Mouse (Mus musculus) embryonic facial prominence, embryonic 14.5 days (tissue): ENCODE measurements around the gene Glyat. TPM values are rescaled to one million over a fixed set of nuclear protein-coding genes. Genes with fewer than 3 reads are reported as not detected.

ENCODE experiments used
- ATAC-seq: fragments of 200-750 bp; cut with Nextera tagmentation; 2 replicates; pipeline ENCODE4 v1.8.0; 2017; ENCODE audit warnings: low read depth, moderate number of reproducible peaks, moderate TSS enrichment
- DNase-seq: peaks from one replicate; pipeline ENCODE4 v3.0.0-alpha.2; 2015; ENCODE audit warnings: low spot score
- H3K27ac ChIP-seq: fragments of 300-500 bp; sonication (generic); replicated peaks from 2 replicates; pipeline ENCODE4 v1.5.1; 2014; ENCODE audit warnings: low read depth, mild to moderate bottlenecking, low read length, moderate library complexity
- H3K27me3 ChIP-seq: fragments of 300-500 bp; sonication (generic); replicated peaks from 2 replicates; pipeline ENCODE4 v1.6.1; 2014; ENCODE audit warnings: low read length; ENCODE audit not compliant: control insufficient read depth, insufficient read depth
- H3K36me3 ChIP-seq: fragments of 300-500 bp; sonication (generic); 2 replicates; pipeline ENCODE4 v1.6.1; 2014; ENCODE audit warnings: low read length, mixed read lengths; ENCODE audit not compliant: control insufficient read depth, insufficient read depth
- H3K4me1 ChIP-seq: fragments of 300-500 bp; sonication (generic); 2 replicates; pipeline ENCODE4 v1.6.1; 2014; ENCODE audit warnings: antibody characterized with exemption, low read length; ENCODE audit not compliant: control insufficient read depth, insufficient read depth
- H3K4me2 ChIP-seq: fragments of 300-500 bp; sonication (generic); 2 replicates; pipeline ENCODE4 v1.6.1; 2014; ENCODE audit warnings: low read depth, mild to moderate bottlenecking, low read length, moderate library complexity, mixed read lengths
- H3K4me3 ChIP-seq: fragments of 300-500 bp; sonication (generic); 2 replicates; pipeline ENCODE4 v1.5.1; 2014; ENCODE audit warnings: low read depth, mild to moderate bottlenecking, low read length
- H3K9ac ChIP-seq: fragments of 300-500 bp; sonication (generic); 2 replicates; pipeline ENCODE4 v1.6.1; 2014; ENCODE audit warnings: low read depth, mild to moderate bottlenecking, low read length, moderate library complexity, mixed read lengths
- H3K9me3 ChIP-seq: fragments of 300-500 bp; sonication (generic); 2 replicates; pipeline ENCODE4 v1.6.1; 2016; ENCODE audit warnings: low read length; ENCODE audit not compliant: control insufficient read depth
- WGBS: fragments of 180-500 bp; shearing (Covaris S2); extraction: QIAGEN DNeasy Blood & Tissue Kit; methylation state at CpG from one replicate; pipeline ENCODE4 v1.1.7; 2014; 5-methylcytosine and 5-hydroxymethylcytosine counted together
- polyA plus RNA-seq: library from polyadenylated mRNA; unstranded; fragments of >200 nt; fragmentation: Nextera tagmentation; extraction: Ambion mirVana; gene quantifications from 2 replicates; pipeline ENCODE4 v1.2.1, GENCODE M21; 2014

Glyat gene
- polyA plus RNA-seq, 1 experiment from 2014 or later, result not detected

DNA sequence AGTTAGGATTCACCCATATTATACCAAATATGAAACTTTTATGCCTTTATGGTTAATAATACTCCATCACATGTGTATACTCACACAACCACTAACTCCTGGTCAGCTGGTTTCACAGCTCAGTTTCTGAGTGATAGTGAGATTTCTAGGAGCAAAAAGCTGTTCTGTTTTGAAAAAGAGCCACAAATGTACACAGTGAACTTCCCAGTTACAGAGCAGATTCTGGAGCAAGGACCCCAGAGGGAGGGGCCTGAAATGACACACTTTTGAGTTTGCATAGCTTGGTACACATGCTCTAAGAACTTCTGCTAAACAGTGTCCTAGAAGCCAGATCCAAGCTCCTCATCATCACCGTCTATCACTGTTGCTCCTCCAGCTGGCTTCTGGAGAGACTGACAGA, 33.4 kb upstream of the Glyat start, which contains the start of gene Gm4952:
Gm4952 (plus strand) TSS at position 301 of the 400 bp plus-strand sequence.
- 67% methylated on average over 1 of the region's 1 CpGs for WGBS
- Histone ChIP-seq H3K27ac (no peak within 1 kb of the TSS), H3K27me3 (0 out of 2 replicates have a peak, but pooled peaks cover 2% of the 10 kb centered on the region), H3K4me3 (no peak within 1 kb of the TSS), H3K9ac (no peak within 1 kb of the TSS), H3K36me3 (no peaks in the 10 kb centered on the region), H3K9me3 (no peaks in the 10 kb centered on the region), H3K4me2 (no peak within 1 kb of the TSS), H3K4me1 (peaks cover 5% of the 10 kb centered on the region; the same call in 1 of the 2 replicates)
- DNase-seq, result no peak
- no peak for ATAC-seq

DNA sequence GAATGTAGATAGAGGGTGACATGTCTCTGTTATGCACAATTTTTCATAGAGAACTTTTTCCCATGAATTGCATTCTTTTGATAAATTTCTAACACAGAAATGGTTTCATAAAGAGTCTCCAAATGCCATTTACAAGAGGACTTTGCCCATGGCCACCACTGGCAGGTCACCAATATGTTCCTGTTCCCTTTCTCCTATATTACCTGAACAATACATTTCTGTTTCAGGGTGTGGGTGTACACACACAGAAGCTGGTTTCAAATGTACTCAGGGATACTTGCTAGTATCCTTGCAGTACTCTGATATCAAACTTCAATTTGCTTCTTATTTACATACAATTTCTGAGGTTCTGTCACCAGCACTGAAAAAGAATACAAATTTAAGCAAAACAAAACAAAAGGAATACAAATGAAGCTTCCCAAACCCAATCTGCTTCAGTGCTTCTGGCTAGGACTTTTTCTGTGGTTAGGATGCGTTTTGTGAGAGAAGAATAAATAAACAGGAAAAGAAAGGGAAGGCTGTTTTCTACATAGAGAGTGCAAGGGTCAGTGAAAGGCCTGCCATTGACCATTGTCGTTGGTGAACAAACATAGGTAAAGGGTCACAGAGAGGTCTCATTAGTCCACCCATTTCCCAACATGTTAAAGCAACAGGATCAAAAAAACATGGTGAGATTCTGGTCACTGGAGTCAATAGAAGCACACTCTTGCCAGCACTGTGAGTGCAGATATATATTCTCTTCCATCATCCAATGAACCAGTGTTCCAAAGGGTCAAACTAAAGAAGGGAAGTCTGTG, 32.2 kb upstream of the Glyat start:
- Histone ChIP-seq H3K4me1 (peaks cover 5% of the 10 kb centered on the region; the same call in 1 of the 2 replicates), H3K4me3 (no peak overlapping the region), H3K27ac (no peak overlapping the region), H3K9ac (no peak overlapping the region), H3K4me2 (no peak overlapping the region), H3K27me3 (0 out of 2 replicates have a peak, but pooled peaks cover 2% of the 10 kb centered on the region), H3K36me3 (no peaks in the 10 kb centered on the region), H3K9me3 (no peaks in the 10 kb centered on the region)
- no peak for ATAC-seq
- no peak for DNase-seq
- 20% methylated on average over 2 of the region's 2 CpGs for WGBS

DNA sequence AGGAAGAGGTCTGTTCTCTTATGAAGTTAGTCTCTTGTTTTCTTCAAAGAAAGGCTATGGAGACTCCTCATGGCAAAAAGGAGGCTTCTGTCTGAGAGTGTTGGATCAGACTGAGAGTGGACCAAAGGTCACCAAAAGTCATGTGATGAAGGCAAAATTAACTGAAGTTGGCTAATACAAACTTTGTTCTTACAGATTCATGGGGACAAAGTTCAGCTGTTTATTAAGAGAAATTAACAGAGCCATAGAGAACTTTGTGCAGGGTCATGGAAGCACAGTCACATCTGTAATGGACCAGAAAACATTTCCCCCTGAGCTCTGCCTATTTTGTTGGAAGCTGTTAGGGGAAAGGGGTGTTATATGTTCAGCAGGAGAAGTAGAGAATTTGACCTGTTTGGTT, 24.8 kb upstream of the Glyat start:
- no peak for ATAC-seq
- no peak overlapping the region for H3K4me2 ChIP-seq
- H3K27me3 ChIP-seq, result no peaks in the 10 kb centered on the region
- H3K9ac ChIP-seq, result no peak overlapping the region
- H3K4me3 ChIP-seq, result no peak overlapping the region
- H3K36me3 ChIP-seq, result no peaks in the 10 kb centered on the region
- no peak for DNase-seq
- no peak overlapping the region for H3K27ac ChIP-seq
- H3K9me3 ChIP-seq, result no peaks in the 10 kb centered on the region
- no peaks in the 10 kb centered on the region for H3K4me1 ChIP-seq

DNA sequence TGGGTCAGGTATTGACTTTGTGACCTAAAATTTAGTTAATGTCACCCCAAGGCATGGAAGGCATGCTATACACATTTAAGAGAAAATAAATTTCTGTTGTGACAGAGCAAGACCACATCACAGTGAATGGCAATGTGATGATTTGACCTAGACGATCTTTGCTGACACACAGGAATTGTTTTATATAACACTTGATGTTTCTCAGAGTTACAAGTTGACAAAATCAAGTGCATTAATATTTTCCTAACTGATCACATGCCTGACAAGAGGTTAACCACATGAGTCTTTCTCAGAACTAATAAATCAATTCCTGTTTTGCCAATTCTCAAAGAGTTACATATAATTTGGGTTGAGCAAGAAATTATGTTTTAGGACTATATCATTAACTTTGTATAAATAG, 19.5 kb upstream of the Glyat start:
- ATAC-seq, result no peak
- Histone ChIP-seq H3K4me2 (no peak overlapping the region), H3K4me1 (no peaks in the 10 kb centered on the region), H3K9ac (no peak overlapping the region), H3K27ac (no peak overlapping the region), H3K36me3 (no peaks in the 10 kb centered on the region), H3K4me3 (no peak overlapping the region), H3K27me3 (no peaks in the 10 kb centered on the region), H3K9me3 (no peaks in the 10 kb centered on the region)
- DNase-seq, result no peak
- 77% methylated on average over 1 of the region's 1 CpGs for WGBS

DNA sequence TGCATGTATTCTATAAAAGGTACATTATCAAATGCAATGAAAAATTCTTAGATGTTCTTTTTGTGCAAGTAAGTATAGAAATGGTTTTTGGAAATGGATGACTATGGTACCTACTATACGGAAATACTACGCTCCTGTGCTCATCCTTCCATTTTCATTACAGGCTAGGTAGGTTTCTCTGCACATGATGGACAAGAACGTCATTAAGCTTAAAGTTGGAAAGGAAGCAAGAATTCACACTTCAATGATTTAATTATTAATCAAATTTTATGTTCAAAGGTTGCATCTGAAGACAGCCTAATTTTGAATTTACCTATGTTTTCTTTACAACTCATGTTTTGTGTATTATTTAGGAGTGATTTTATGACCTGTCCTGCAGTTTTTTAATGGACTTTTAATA, 1.2 kb downstream of the Glyat start:
- no peak overlapping the region for H3K4me3 ChIP-seq
- H3K4me1 ChIP-seq, result no peaks in the 10 kb centered on the region
- no peaks in the 10 kb centered on the region for H3K27me3 ChIP-seq
- DNase-seq, result no peak
- H3K36me3 ChIP-seq, result no peaks in the 10 kb centered on the region
- no peak for ATAC-seq
- H3K27ac ChIP-seq, result no peak overlapping the region
- H3K9ac ChIP-seq, result no peak overlapping the region
- no peaks in the 10 kb centered on the region for H3K9me3 ChIP-seq
- WGBS, result 79% methylated on average over 3 of the region's 3 CpGs
- no peak overlapping the region for H3K4me2 ChIP-seq

DNA sequence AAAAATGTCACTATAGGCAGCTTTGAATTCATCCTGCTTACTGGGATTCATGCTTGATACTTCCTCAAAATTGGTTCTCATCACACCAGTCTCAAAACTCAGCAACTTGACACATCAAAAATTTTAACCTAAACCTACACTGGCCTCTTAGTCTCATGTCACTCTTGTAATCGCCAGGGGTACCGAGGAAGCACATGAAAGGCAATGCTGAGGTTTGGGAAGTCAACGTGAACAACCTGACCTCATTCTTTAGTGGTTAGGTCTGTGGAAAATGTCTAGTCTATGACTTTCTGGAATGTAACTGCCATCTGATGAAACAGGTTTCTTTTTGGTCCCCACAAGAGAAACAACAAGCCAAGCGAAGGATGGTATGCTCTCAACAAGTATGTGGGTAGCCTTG, 1.9 kb downstream of the Glyat start:
- 87% methylated on average over 4 of the region's 4 CpGs for WGBS
- ATAC-seq (no peak), DNase-seq (no peak)
- Histone ChIP-seq H3K36me3 (no peaks in the 10 kb centered on the region), H3K9ac (no peak overlapping the region), H3K27me3 (no peaks in the 10 kb centered on the region), H3K4me1 (no peaks in the 10 kb centered on the region), H3K4me2 (no peak overlapping the region), H3K27ac (no peak overlapping the region), H3K4me3 (no peak overlapping the region), H3K9me3 (no peaks in the 10 kb centered on the region)

DNA sequence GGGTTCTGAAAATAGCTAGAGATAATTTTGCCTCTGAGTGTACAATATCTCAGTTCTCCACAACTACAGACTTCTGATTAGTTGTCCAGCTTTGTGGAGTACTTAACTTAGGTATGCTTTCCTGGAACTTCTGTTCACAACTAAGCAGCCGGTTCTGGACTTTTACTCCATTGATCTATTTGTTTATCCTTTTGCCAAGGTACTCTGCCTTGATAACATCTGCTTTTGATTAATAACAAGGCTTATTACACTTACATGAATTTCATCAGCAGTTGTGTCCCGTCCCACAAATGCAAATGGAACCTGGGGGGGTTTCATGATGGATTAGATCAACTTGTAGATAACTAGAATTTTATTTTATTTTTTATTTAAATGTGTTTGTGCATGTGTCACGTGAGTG, 3.8 kb downstream of the Glyat start:
- no peak overlapping the region for H3K4me2 ChIP-seq
- no peaks in the 10 kb centered on the region for H3K9me3 ChIP-seq
- no peak overlapping the region for H3K9ac ChIP-seq
- no peaks in the 10 kb centered on the region for H3K4me1 ChIP-seq
- H3K36me3 ChIP-seq, result no peaks in the 10 kb centered on the region
- H3K27ac ChIP-seq, result no peak overlapping the region
- no peak overlapping the region for H3K4me3 ChIP-seq
- no peaks in the 10 kb centered on the region for H3K27me3 ChIP-seq
- DNase-seq (no peak), ATAC-seq (no peak)
- WGBS, result 51% methylated on average over 3 of the region's 3 CpGs

DNA sequence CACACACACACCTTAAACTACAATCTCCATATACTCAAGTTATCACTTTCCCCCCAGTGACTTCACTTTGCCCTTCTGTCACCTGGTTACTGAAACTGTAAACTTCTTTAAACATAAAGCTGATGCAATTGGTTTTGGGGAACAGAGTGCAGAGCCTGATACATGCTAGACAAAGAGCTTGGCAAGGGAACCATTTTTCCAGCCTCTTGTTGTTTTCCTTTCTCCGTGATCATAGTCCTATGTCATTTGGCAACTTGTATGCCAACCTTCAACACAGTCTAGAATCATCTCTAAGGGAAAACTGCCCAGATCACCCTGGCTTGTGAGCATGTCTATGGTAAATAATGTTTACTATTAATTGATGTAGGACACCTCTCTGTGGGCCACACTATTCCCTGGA, 4.9 kb downstream of the Glyat start:
- Histone ChIP-seq H3K4me2 (no peak overlapping the region), H3K4me1 (no peaks in the 10 kb centered on the region), H3K27ac (no peak overlapping the region), H3K9me3 (no peaks in the 10 kb centered on the region), H3K4me3 (no peak overlapping the region), H3K9ac (no peak overlapping the region), H3K27me3 (no peaks in the 10 kb centered on the region), H3K36me3 (no peaks in the 10 kb centered on the region)
- DNase-seq (no peak), ATAC-seq (no peak)
- WGBS, result 87% methylated on average over 1 of the region's 1 CpGs

DNA sequence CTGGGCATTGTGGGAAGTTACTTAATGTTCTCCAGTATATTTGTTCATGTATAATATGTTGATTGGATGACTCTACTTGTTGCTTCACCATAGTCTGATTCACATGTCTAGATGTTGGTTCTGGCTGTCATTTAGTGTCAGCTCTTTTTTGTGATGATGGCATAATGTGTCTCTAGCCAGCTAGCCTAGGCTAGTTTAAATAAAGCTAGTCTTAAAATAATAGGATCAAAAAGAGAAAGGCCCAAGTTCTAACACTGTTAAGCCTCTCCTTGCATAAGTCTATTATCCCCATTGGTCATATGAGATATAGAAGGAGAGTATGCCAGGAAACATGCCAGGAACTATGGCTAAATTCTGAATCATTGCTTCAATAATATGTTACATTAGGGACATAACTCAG, 16.4 kb downstream of the Glyat start:
- no peaks in the 10 kb centered on the region for H3K36me3 ChIP-seq
- DNase-seq, result no peak
- no peaks in the 10 kb centered on the region for H3K9me3 ChIP-seq
- H3K4me3 ChIP-seq, result no peak overlapping the region
- ATAC-seq, result no peak
- H3K9ac ChIP-seq, result no peak overlapping the region
- H3K27me3 ChIP-seq, result no peaks in the 10 kb centered on the region
- no peaks in the 10 kb centered on the region for H3K4me1 ChIP-seq
- no peak overlapping the region for H3K27ac ChIP-seq
- H3K4me2 ChIP-seq, result no peak overlapping the region
